Mouse (Mus musculus) CH12.LX (cell line): ENCODE results near the gene Mrgpre.

Experiments used
- CHD1 ChIP-seq: IDR thresholded peaks from 2 replicates; pipeline ENCODE4 v1.6.1; 2012; ENCODE audit warnings: low read depth, low read length, improper control_type of control experiment, inconsistent platforms
- CTCF ChIP-seq, 2 experiments: IDR thresholded peaks in 1 of 2; conservative IDR thresholded peaks in 1 of 2; 2 replicates each; pipeline ENCODE4 v1.5.1; 2011 to 2012; ENCODE audit warnings: low read depth in 2 of 2, low read length in 2 of 2, improper control_type of control experiment in 1 of 2, inconsistent platforms in 1 of 2, mild to moderate bottlenecking in 1 of 2, moderate library complexity in 1 of 2
- E2F4 ChIP-seq: IDR thresholded peaks from 2 replicates; pipeline ENCODE4 v1.6.1; 2011; ENCODE audit warnings: low read depth, low read length, improper control_type of control experiment; ENCODE audit not compliant: insufficient replicate concordance
- EP300 ChIP-seq: IDR thresholded peaks from 2 replicates; pipeline ENCODE4 v1.6.1; 2011; ENCODE audit warnings: low read length, improper control_type of control experiment
- ETS1 ChIP-seq: conservative IDR thresholded peaks from 2 replicates; pipeline ENCODE4 v1.6.1; 2012; ENCODE audit warnings: low read depth, mild to moderate bottlenecking, inconsistent platforms, low read length, improper control_type of control experiment, moderate library complexity
- HCFC1 ChIP-seq: IDR thresholded peaks from 2 replicates; pipeline ENCODE4 v1.6.1; 2012; ENCODE audit warnings: low read depth, mild to moderate bottlenecking, inconsistent platforms, low read length, improper control_type of control experiment
- IRF4 ChIP-seq: IDR thresholded peaks from 2 replicates; pipeline ENCODE4 v1.6.1; 2014; ENCODE audit warnings: low read depth, mild to moderate bottlenecking, inconsistent platforms, low read length, improper control_type of control experiment
- MAFK ChIP-seq: IDR thresholded peaks from 2 replicates; pipeline ENCODE4 v1.6.1; 2011; ENCODE audit warnings: low read length, improper control_type of control experiment; ENCODE audit not compliant: insufficient replicate concordance
- POLR2A ChIP-seq: IDR thresholded peaks from 2 replicates; pipeline ENCODE4 v1.6.1; 2011; ENCODE audit warnings: low read depth, mild to moderate bottlenecking, improper control_type of control experiment, low read length
- TCF12 ChIP-seq: IDR thresholded peaks from 2 replicates; pipeline ENCODE4 v1.6.1; 2014; ENCODE audit warnings: low read depth, mild to moderate bottlenecking, inconsistent platforms, low read length, improper control_type of control experiment
- UBTF ChIP-seq: IDR thresholded peaks from 2 replicates; pipeline ENCODE4 v1.6.1; 2012; ENCODE audit warnings: low read depth, mild to moderate bottlenecking, inconsistent platforms, low read length, improper control_type of control experiment, moderate library complexity
- USF2 ChIP-seq: conservative IDR thresholded peaks from 2 replicates; pipeline ENCODE4 v1.6.1; 2011; ENCODE audit warnings: low read depth, low read length, improper control_type of control experiment
- ZNF384 ChIP-seq: IDR thresholded peaks from 2 replicates; pipeline ENCODE4 v1.6.1; 2012; ENCODE audit warnings: low read depth, low read length, improper control_type of control experiment, inconsistent platforms

- TF ChIP-seq TCF12 (no peak), CTCF (conservative IDR thresholded peaks at IDR 0.05 in 1 of 2, IDR thresholded peaks at IDR 0.05 in 1 of 2; ENCODE audit: low read depth in 2 of 2, low read length in 2 of 2) (no peak), ZNF384 (no peak), USF2 (no peak), POLR2A (no peak), CHD1 (no peak), EP300 (no peak), HCFC1 (no peak), ETS1 (no peak), IRF4 (no peak), E2F4 (no peak), UBTF (no peak), MAFK (no peak)
These were observed 46.1 kb upstream of the Mrgpre start for GRCm38 (mm10) chr7:143830399-143830798.
